Mouse (Mus musculus): ENCODE measurements around the gene Tmem253.

DNA sequence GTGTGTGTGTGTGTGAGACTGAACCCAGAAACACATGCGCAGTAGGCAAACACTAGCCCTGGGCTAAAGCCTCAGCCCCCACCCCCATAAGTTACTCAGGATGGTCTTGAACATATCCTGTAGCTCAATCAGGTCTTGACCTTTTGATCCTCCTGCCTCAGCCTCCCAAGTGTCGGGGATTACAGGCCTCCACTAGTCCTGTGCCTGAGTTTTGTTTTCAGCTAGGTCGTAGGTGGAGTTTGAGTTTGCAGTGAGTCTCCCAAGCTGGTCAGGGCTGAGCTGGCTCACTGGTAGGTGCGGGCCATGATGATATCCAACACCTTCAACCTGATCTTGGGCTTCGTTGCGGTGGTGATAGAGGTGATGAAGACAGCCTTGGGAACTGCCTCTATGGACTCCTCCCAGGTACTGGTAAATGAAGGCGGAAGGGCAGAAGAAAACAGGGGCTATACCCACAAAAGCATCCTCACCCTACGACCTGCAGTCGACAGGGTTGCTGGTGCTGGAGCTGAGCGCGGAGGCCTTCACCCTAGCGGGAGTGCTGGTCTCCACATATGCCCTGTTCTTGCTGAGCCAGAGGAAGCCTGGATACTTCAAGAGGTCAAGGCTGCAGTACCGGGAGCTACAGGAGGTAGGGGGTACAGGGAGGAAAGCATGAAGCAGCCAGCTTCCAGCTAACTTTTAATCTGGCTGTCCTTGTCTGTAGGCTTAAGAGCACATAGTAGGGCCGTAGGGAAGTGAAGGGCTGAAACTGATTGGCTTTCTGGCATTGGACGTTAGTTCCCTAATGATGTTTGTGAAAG is 3.0 kb downstream of the Tmem253 start:
- TF ChIP-seq CTCF (IDR thresholded peaks at IDR 0.05; ENCODE audit: borderline replicate concordance, extremely low read depth, insufficient read depth, insufficient read length) = no peak
- TF ChIP-seq POLR2A (IDR thresholded peaks at IDR 0.05; ENCODE audit: borderline replicate concordance, extremely low read depth, insufficient read depth, insufficient read length, poor library complexity, severe bottlenecking) = no peak

Data from brain, embryonic 14.5 days (tissue).